Mouse (Mus musculus): ENCODE results near the gene St7.

- TF ChIP-seq CTCF (IDR thresholded peaks at IDR 0.05; ENCODE audit: low read depth) (no peak), EP300 (IDR thresholded peaks at IDR 0.05; ENCODE audit: low read depth) (peak; percentile 81)
Measured at GRCm38 (mm10) chr6:17680266-17680925, 12.3 kb upstream of the St7 start.
